Mouse (Mus musculus) left cerebral cortex, adult 2 months (tissue): Measurements from ENCODE around the gene Ank3. TPM values are rescaled to one million over a fixed set of nuclear protein-coding genes. Genes with fewer than 3 reads are reported as not detected.

Source experiments
- DNase-seq, 2 experiments: peaks; one replicate each; pipeline ENCODE4 v3.0.0; 2021 to 2022; ENCODE audit warnings: low spot score in 2 of 2, mixed read lengths in 1 of 2; ENCODE audit errors: extremely low spot score in 1 of 2
- H3K27ac ChIP-seq: fragments of 200-600 bp; 2 replicates; pipeline ENCODE4 v1.8.1; 2022
- H3K4me3 ChIP-seq: fragments of 200-600 bp; 2 replicates; pipeline ENCODE4 v1.8.1; 2022
- CTCF ChIP-seq: fragments of 200-600 bp; IDR thresholded peaks from 2 replicates; pipeline ENCODE4 v1.8.1; 2022; ENCODE audit warnings: antibody characterized with exemption, mild to moderate bottlenecking, moderate library complexity
- intact Hi-C: fragments of 180-260 bp; cut with DNase I; formaldehyde crosslinking; loops from one replicate; pipeline ENCODE4 v1.15.1; 2025
- total RNA-seq, 2 experiments: library from RNA; stranded (reverse); gene quantifications; 2 replicates each; pipeline ENCODE4 v1.2.3; 2021

Gene Ank3
- total RNA-seq, 2 experiments from 2014 or later, result 520 to 555 TPM

- Histone ChIP-seq H3K27ac (no peak overlapping the region), H3K4me3 (no peak overlapping the region)
- no peak for DNase-seq
- intact Hi-C loops, result no loop called here
- TF ChIP-seq CTCF, result no peak
These were observed 148.1 kb downstream of the Ank3 start for GRCm38 (mm10) chr10:69546643-69547042.

DNA sequence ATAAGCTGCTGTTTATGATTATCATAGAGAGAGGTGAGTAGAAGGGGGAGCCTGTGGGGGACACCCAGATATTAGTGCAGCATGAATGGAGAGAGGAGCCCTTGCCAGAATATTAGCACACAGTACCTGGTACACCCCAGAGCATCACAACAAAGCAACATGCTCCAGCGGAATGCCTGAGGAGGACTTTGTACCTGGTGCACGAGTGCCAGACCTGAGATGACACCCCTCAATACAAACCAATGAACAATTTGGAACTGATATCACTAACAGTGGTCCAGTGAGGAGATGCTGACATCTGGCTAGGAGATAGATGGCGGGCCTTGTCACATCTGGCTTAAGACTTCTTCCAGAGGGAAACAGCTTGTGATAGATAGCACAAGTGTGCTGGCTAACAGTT lies 150.2 kb downstream of the Ank3 start:
- no peak for TF ChIP-seq CTCF
- Histone ChIP-seq H3K27ac (no peak overlapping the region), H3K4me3 (no peak overlapping the region)
- intact Hi-C loops, result no loop called here
- DNase-seq, result no peak

GRCm38 (mm10) chr10:69549221-69549620 lies 150.6 kb downstream of the Ank3 start:
- intact Hi-C loops, result no loop called here
- no peak for TF ChIP-seq CTCF
- no peak for DNase-seq
- H3K27ac ChIP-seq, result no peak overlapping the region
- no peak overlapping the region for H3K4me3 ChIP-seq

DNA sequence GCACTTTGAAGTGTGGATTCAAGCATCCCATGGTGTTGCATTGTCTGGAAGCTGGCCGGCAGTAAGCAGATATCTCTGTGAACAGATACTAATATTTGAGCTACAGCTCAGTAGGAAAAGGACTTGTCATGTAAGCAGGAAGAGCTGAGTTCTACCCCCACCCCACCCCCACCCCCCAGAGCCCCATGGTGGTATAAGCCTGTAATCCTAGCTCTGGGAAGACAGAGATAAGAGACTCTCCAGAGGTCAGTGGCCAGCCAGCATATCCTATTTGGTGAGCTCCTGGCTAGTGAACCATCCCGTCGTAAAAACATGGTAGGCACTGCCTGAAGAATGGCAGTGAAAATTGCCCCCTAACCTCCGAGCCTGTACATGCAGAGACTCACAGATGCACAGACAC lies 152.3 kb downstream of the Ank3 start:
- intact Hi-C loops, result no loop called here
- Histone ChIP-seq H3K4me3 (no peak overlapping the region), H3K27ac (no peak overlapping the region)
- no peak for TF ChIP-seq CTCF
- DNase-seq, result no peak

- intact Hi-C loops, result no loop called here
- no peak overlapping the region for H3K4me3 ChIP-seq
- no peak for TF ChIP-seq CTCF
- H3K27ac ChIP-seq, result no peak overlapping the region
- DNase-seq, result no peak
These were observed 154.5 kb downstream of the Ank3 start for GRCm38 (mm10) chr10:69553091-69553490.

- Histone ChIP-seq H3K27ac (no peak overlapping the region), H3K4me3 (peak overlapping the region; percentile 22; the same call in 1 of the 2 replicates)
- TF ChIP-seq CTCF, result no peak
- no peak for DNase-seq
- intact Hi-C loops, result no loop called here
These were observed 157.0 kb downstream of the Ank3 start for GRCm38 (mm10) chr10:69555592-69555991.

DNA sequence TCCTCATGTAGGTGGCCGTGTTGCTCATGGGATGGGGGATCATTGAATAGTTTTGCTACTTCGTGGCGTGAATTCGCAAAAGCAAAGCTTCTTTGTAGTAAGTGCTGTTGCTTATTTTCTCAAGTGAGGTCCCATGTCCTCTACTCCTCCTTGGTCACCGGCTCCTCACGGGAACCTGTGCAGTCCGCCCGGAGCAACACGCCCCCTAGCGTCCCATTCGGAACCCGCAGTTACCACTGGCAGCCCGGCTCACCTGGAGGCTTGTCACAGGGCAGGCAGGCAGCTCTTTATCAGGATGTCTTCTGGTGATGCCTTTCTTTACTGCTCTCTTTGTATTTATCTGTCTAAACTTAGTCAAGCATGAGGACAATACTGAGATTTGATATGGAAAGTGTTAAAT lies 157.7 kb downstream of the Ank3 start:
- peak; percentile 79 for TF ChIP-seq CTCF
- H3K27ac ChIP-seq, result peak overlapping the region; percentile 63; the same call in 1 of the 2 replicates
- intact Hi-C loops, result no loop called here
- DNase-seq, result peak; percentile 63 to 73
- peak overlapping the region; percentile 22 for H3K4me3 ChIP-seq

DNA sequence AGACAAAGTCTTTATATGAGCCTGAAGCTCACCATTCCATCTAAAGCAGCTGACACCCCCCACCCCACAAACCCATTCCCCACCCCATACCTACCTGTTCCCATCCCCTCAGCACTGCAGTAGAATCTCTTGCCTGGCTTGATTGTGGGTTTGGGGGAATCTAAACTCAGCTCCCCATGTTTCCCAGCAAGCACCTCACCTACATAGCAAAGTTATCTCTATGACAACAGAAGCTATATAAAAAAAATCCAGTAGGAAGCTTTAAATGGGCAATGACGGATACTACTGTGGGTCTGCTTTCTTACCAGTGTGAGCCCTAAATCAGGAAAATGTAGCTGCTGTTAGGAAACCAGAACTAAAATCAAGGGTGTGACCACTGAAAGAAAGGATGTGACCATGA lies 161.7 kb downstream of the Ank3 start:
- DNase-seq, result no peak
- TF ChIP-seq CTCF, result no peak
- peak overlapping the region; percentile 58; the same call in 1 of the 2 replicates for H3K27ac ChIP-seq
- intact Hi-C loops, result no loop called here
- H3K4me3 ChIP-seq, result no peak overlapping the region

- DNase-seq, result no peak
- no peak for TF ChIP-seq CTCF
- Histone ChIP-seq H3K27ac (no peak overlapping the region), H3K4me3 (no peak overlapping the region)
- intact Hi-C loops, result no loop called here
These were observed 164.4 kb downstream of the Ank3 start for GRCm38 (mm10) chr10:69562931-69563330.

GRCm38 (mm10) chr10:69565052-69565451 lies 166.5 kb downstream of the Ank3 start:
- intact Hi-C loops, result no loop called here
- Histone ChIP-seq H3K4me3 (no peak overlapping the region), H3K27ac (no peak overlapping the region)
- TF ChIP-seq CTCF, result no peak
- DNase-seq, result no peak

DNA sequence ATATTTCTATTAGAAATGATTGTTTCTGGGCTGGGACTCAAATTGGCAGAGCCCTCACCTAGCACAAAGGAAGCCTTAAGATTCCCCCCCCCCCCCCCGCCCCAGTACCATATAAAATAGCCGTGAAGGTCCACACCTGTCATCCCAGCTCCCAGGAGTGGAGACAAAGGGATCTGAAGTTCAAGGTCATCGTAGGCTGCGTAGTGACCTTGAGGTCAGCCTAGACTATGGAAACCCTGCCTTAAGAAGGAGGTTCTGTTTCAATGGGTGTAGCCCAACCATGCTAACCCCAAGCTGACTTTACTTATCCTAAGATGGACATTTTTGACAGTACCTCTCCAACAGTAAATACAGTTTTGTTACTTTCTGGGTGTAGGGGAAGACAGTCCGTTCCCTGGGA lies 170.4 kb downstream of the Ank3 start:
- intact Hi-C loops, result no loop called here
- no peak for TF ChIP-seq CTCF
- H3K4me3 ChIP-seq, result no peak overlapping the region
- H3K27ac ChIP-seq, result no peak overlapping the region
- DNase-seq, result no peak

DNA sequence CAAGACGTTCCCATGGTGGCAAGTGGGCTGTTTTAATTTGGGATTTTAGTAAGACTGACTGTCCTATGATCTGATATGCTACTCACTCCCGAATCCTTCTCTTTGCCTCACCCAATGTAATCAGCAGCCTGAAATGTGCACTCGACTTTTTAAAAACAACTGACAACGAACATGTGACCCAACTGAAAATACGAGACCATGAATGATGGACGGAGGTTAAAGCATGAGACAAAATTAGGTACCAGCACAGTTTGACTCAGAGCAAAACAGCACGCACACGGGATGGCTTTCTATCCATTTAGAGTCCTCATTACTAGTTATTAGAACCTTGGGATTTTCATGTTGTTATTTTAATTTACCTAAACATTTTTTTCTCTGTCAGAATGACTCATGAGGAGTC lies 171.2 kb downstream of the Ank3 start:
- Histone ChIP-seq H3K4me3 (no peak overlapping the region), H3K27ac (peak overlapping the region; percentile 40; the same call in 1 of the 2 replicates)
- no peak for DNase-seq
- intact Hi-C loops, result loop anchor here (2.0 kb wide), 1 partner anchor 35 kb away; no protein-coding TSS in a partner anchor
- TF ChIP-seq CTCF, result no peak

- intact Hi-C loops, result loop anchor here (2.0 kb wide), 1 partner anchor 36 kb away; no protein-coding TSS in a partner anchor
- TF ChIP-seq CTCF, result no peak
- no peak overlapping the region for H3K4me3 ChIP-seq
These were observed 172.1 kb downstream of the Ank3 start for GRCm38 (mm10) chr10:69570466-69571288.

More at GRCm38 (mm10) chr10:69570466-69571288, 172.1 kb downstream of the Ank3 start:
- H3K27ac ChIP-seq, result no peak overlapping the region; the same call in 1 of the 2 replicates
- no peak for DNase-seq
